Mouse (Mus musculus): ENCODE results near the gene Wnt3a. TPM values are rescaled to one million over a fixed set of nuclear protein-coding genes. Genes with fewer than 3 reads are reported as not detected.

The Wnt3a gene
- not detected in 2 replicates for polyA plus RNA-seq (2012; rRNA removed)

DNA sequence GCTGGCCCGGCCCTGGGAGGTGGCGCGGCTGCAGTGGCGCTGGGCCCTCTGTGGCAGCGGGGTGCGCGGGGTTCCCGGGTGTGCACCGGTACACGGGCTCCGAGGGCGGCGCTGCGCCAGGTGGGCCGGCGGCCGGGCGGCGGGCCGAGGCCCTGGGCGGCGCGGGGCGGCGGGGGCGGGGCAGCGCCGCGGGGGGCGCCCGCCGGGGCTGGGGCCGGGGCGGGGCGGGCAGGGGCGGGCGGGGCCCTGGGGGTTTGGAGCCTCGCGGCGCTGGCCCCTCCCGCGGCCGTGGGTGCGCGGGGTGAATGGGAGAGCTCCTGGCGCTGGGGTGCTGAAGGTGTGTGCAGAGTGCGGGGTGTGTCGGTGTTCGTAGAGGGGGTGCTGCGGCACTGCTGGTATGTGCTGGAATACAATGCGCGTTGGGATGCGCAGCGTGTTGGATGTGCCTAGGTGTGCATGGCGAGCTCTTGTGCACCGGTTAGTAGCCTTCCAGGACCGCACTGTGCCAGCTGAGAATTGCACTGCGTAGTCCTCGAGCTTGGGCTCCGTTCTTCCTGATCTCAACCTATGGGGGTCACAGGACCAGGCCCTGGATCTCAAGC lies at the start of gene Wnt3a:
Gene Wnt3a (minus strand): TSS at position 51 of the 602 bp plus-strand sequence.

GRCm38 (mm10) chr11:59306461-59307421 lies 16.2 kb upstream of the Wnt3a start, which contains the start of gene Wnt9a:
Gene Wnt9a, plus strand, starts transcription at chr11:59306928.

GRCm38 (mm10) chr11:59228122-59228953 lies 62.2 kb downstream of the Wnt3a start, which contains the start of gene Arf1:
Gene Arf1, minus strand, starts transcription at chr11:59228270.

GRCm38 (mm10) chr11:59208153-59208831 lies 82.3 kb downstream of the Wnt3a start, which contains the start of gene 2310033P09Rik:
Gene 2310033P09Rik, plus strand, starts transcription at chr11:59208321.

GRCm38 (mm10) chr11:59202081-59202995 lies 88.2 kb downstream of the Wnt3a start, which contains the start of gene Mrpl55:
Gene Mrpl55, plus strand, starts transcription at chr11:59202486.

Other genes starting within 250 kb of the Wnt3a start
- 0.66 and 0.73 TPM in 2 replicates for gene Obscn, start 154.3 kb downstream of the Wnt3a start, polyA plus RNA-seq (2012; rRNA removed)
- gene Iba57, start 127.0 kb downstream of the Wnt3a start, polyA plus RNA-seq (2012; rRNA removed) = 5.3 and 5.9 TPM in 2 replicates
- 0.28 and 0.41 TPM in 2 replicates for gene Gjc2, start 107.5 kb downstream of the Wnt3a start, polyA plus RNA-seq (2012; rRNA removed)
- gene Guk1, start 98.5 kb downstream of the Wnt3a start, polyA plus RNA-seq (2012; rRNA removed) = 40.7 and 42.7 TPM in 2 replicates
- gene Mrpl55, start 88.3 kb downstream of the Wnt3a start, polyA plus RNA-seq (2012; rRNA removed) = 21.8 and 24.0 TPM in 2 replicates
- 13.5 and 13.8 TPM in 2 replicates for gene 2310033P09Rik, start 82.4 kb downstream of the Wnt3a start, polyA plus RNA-seq (2012; rRNA removed)
- 274 and 291 TPM in 2 replicates for gene Arf1, start 62.5 kb downstream of the Wnt3a start, polyA plus RNA-seq (2012; rRNA removed)
- gene Wnt9a, start 16.2 kb upstream of the Wnt3a start, polyA plus RNA-seq (2012; rRNA removed) = 0.23 and 0.26 TPM in 2 replicates
- not detected in 2 replicates for gene Prss38, start 84.9 kb upstream of the Wnt3a start, polyA plus RNA-seq (2012; rRNA removed)
- gene Jmjd4, start 159.3 kb upstream of the Wnt3a start, polyA plus RNA-seq (2012; rRNA removed) = 2.3 and 2.5 TPM in 2 replicates
- gene Snap47, start 160.4 kb upstream of the Wnt3a start, polyA plus RNA-seq (2012; rRNA removed) = 19.8 and 21.5 TPM in 2 replicates
- 1.1 and 1.2 TPM in 2 replicates for gene Zfp867, start 181.7 kb upstream of the Wnt3a start, polyA plus RNA-seq (2012; rRNA removed)
- gene Zkscan17, start 236.0 kb upstream of the Wnt3a start, polyA plus RNA-seq (2012; rRNA removed) = 2.7 and 3.4 TPM in 2 replicates